Mouse (Mus musculus) intestine, postnatal 0 days (tissue): ENCODE data around the gene Ifi47. TPM values are rescaled to one million over a fixed set of nuclear protein-coding genes. Genes with fewer than 3 reads are reported as not detected.
A peak's percentile ranks its signal among the peaks of the same experiment; 100 is the strongest.

Experiments used
- ATAC-seq: fragments of 200-750 bp; cut with Nextera tagmentation; 2 replicates; pipeline ENCODE4 v1.8.0; 2017; ENCODE audit warnings: mild to moderate bottlenecking, moderate TSS enrichment, moderate library complexity
- H3K27ac ChIP-seq: fragments of 300-500 bp; sonication (generic); 2 replicates; pipeline ENCODE4 v1.5.1; 2014; ENCODE audit warnings: mild to moderate bottlenecking, low read depth, low read length, moderate library complexity
- H3K27me3 ChIP-seq: fragments of 300-500 bp; sonication (generic); replicated peaks from 2 replicates; pipeline ENCODE4 v1.6.1; 2014; ENCODE audit warnings: low read length, mixed read lengths; ENCODE audit not compliant: control insufficient read depth, insufficient read depth
- H3K36me3 ChIP-seq: fragments of 300-500 bp; sonication (generic); 2 replicates; pipeline ENCODE4 v1.6.1; 2014; ENCODE audit warnings: mild to moderate bottlenecking, moderate library complexity; ENCODE audit not compliant: control insufficient read depth, insufficient read depth
- H3K4me1 ChIP-seq: fragments of 300-500 bp; sonication (generic); replicated peaks from 2 replicates; pipeline ENCODE4 v1.6.1; 2014; ENCODE audit warnings: antibody characterized with exemption, low read length, mixed read lengths; ENCODE audit not compliant: control insufficient read depth, insufficient read depth
- H3K4me2 ChIP-seq: fragments of 300-500 bp; sonication (generic); replicated peaks from 2 replicates; pipeline ENCODE4 v1.6.1; 2014; ENCODE audit warnings: low read depth, mild to moderate bottlenecking, moderate library complexity
- H3K4me3 ChIP-seq: fragments of 300-500 bp; sonication (generic); 2 replicates; pipeline ENCODE4 v1.5.1; 2014; ENCODE audit warnings: low read depth, low read length
- H3K9ac ChIP-seq: fragments of 300-500 bp; sonication (generic); 2 replicates; pipeline ENCODE4 v1.6.1; 2014; ENCODE audit warnings: mild to moderate bottlenecking, low read depth, low read length
- H3K9me3 ChIP-seq: fragments of 300-500 bp; sonication (generic); 2 replicates; pipeline ENCODE4 v1.6.1; 2016; ENCODE audit warnings: mixed run types; ENCODE audit not compliant: control insufficient read depth
- CTCF ChIP-seq: sonication (generic); IDR thresholded peaks from 2 replicates; pipeline ENCODE4 v1.5.1; 2016; ENCODE audit warnings: low read depth, mild to moderate bottlenecking, control low read depth, antibody characterized with exemption, moderate library complexity
- WGBS: fragments of 180-500 bp; shearing (Covaris S2); extraction: QIAGEN DNeasy Blood & Tissue Kit; methylation state at CpG from one replicate; pipeline ENCODE4 v1.1.7; 2014; 5-methylcytosine and 5-hydroxymethylcytosine counted together
- polyA plus RNA-seq: library from polyadenylated mRNA; unstranded; fragments of >200 nt; fragmentation: Nextera tagmentation; extraction: Ambion mirVana; gene quantifications from 2 replicates; pipeline ENCODE4 v1.2.1, GENCODE M21; 2015

Ifi47 gene
- polyA plus RNA-seq, 1 experiment from 2014 or later = 29.5 TPM

GRCm38 (mm10) chr11:49089735-49090507 is 13.5 kb downstream of the Ifi47 start:
- ATAC-seq = peak; percentile 68
- Histone ChIP-seq H3K36me3 (no peaks in the 10 kb centered on the region), H3K4me3 (no peak overlapping the region), H3K27ac (no peak overlapping the region), H3K4me1 (peaks cover 12% of the 10 kb centered on the region; the same call in 1 of the 2 replicates), H3K27me3 (no peaks in the 10 kb centered on the region), H3K4me2 (0 out of 2 replicates have a peak overlapping the region, but pooled peaks have one; percentile 1), H3K9ac (no peak overlapping the region), H3K9me3 (no peaks in the 10 kb centered on the region)
- TF ChIP-seq CTCF = no peak
- 72% methylated on average over 3 of the region's 3 CpGs for WGBS

GRCm38 (mm10) chr11:49090551-49090950 is 14.2 kb downstream of the Ifi47 start:
- Histone ChIP-seq H3K9me3 (no peaks in the 10 kb centered on the region), H3K9ac (no peak overlapping the region), H3K4me2 (no peak overlapping the region), H3K27me3 (no peaks in the 10 kb centered on the region), H3K36me3 (no peaks in the 10 kb centered on the region), H3K27ac (no peak overlapping the region), H3K4me1 (peaks cover 12% of the 10 kb centered on the region; the same call in 1 of the 2 replicates), H3K4me3 (no peak overlapping the region)
- WGBS = 82% methylated on average over 5 of the region's 5 CpGs
- ATAC-seq = no peak
- no peak for TF ChIP-seq CTCF

- 49% methylated on average over 4 of the region's 4 CpGs for WGBS
- Histone ChIP-seq H3K9ac (no peak overlapping the region), H3K4me1 (peaks cover 12% of the 10 kb centered on the region; the same call in 1 of the 2 replicates), H3K4me2 (no peak overlapping the region), H3K36me3 (no peaks in the 10 kb centered on the region), H3K27me3 (no peaks in the 10 kb centered on the region), H3K27ac (no peak overlapping the region), H3K4me3 (no peak overlapping the region), H3K9me3 (no peaks in the 10 kb centered on the region)
- no peak for ATAC-seq
- no peak for TF ChIP-seq CTCF
These were observed 14.8 kb downstream of the Ifi47 start for GRCm38 (mm10) chr11:49091171-49091570.

GRCm38 (mm10) chr11:49092053-49092586 is 15.7 kb downstream of the Ifi47 start:
- 100% methylated on average over 1 of the region's 1 CpGs for WGBS
- Histone ChIP-seq H3K27ac (no peak overlapping the region), H3K4me2 (no peak overlapping the region), H3K4me3 (no peak overlapping the region), H3K27me3 (no peaks in the 10 kb centered on the region), H3K9ac (no peak overlapping the region), H3K4me1 (0 out of 2 replicates have a peak, but pooled peaks cover 7% of the 10 kb centered on the region), H3K9me3 (no peaks in the 10 kb centered on the region), H3K36me3 (peaks cover 2% of the 10 kb centered on the region; the same call in 1 of the 2 replicates)
- no peak for ATAC-seq
- TF ChIP-seq CTCF = no peak

GRCm38 (mm10) chr11:49092786-49093185 is 16.4 kb downstream of the Ifi47 start:
- WGBS = 90% methylated on average over 2 of the region's 2 CpGs
- no peak overlapping the region for H3K27ac ChIP-seq
- ATAC-seq = no peak
- H3K4me1 ChIP-seq = 0 out of 2 replicates have a peak, but pooled peaks cover 7% of the 10 kb centered on the region
- no peak overlapping the region for H3K4me2 ChIP-seq
- no peak for TF ChIP-seq CTCF
- H3K9me3 ChIP-seq = no peaks in the 10 kb centered on the region
- no peak overlapping the region for H3K9ac ChIP-seq
- H3K4me3 ChIP-seq = no peak overlapping the region
- peaks cover 2% of the 10 kb centered on the region; the same call in 1 of the 2 replicates for H3K36me3 ChIP-seq
- no peaks in the 10 kb centered on the region for H3K27me3 ChIP-seq

GRCm38 (mm10) chr11:49093861-49094660 is 17.7 kb downstream of the Ifi47 start:
- no peaks in the 10 kb centered on the region for H3K9me3 ChIP-seq
- no peak overlapping the region for H3K4me2 ChIP-seq
- no peak overlapping the region for H3K27ac ChIP-seq
- no peak overlapping the region for H3K9ac ChIP-seq
- H3K4me1 ChIP-seq = 0 out of 2 replicates have a peak, but pooled peaks cover 7% of the 10 kb centered on the region
- TF ChIP-seq CTCF = no peak
- no peak for ATAC-seq
- WGBS = 84% methylated on average over 6 of the region's 6 CpGs
- peaks cover 2% of the 10 kb centered on the region; the same call in 1 of the 2 replicates for H3K36me3 ChIP-seq
- no peak overlapping the region for H3K4me3 ChIP-seq
- no peaks in the 10 kb centered on the region for H3K27me3 ChIP-seq
